Mouse (Mus musculus) adrenal gland (tissue): ENCODE measurements around the gene Kif19a.

Experiments
- intact Hi-C: fragments of 180-260 bp; cut with DNase I; formaldehyde crosslinking; loops from one replicate; pipeline ENCODE4 v1.15.1; 2025
- long read RNA-seq, 2 experiments: library from polyadenylated mRNA; unstranded; transcript quantifications; one replicate each; pipeline ENCODE4 v2.0.0; 2020; ENCODE audit warnings: borderline replicate concordance in 1 of 2; ENCODE audit not compliant: insufficient replicate concordance in 1 of 2

The Kif19a gene
- long read RNA-seq, experiment 1, partial matches to known transcripts: 1 of 1 reads
- long read RNA-seq, experiment 1, other reads (novel, unspliced or antisense): 0 of 1 reads
- long read RNA-seq, experiment 2: 0 reads

GRCm38 (mm10) chr11:114764820-114765818 is at the start of gene Kif19a:
TSS of gene Kif19a (plus strand) at chr11:114765388.
- intact Hi-C loops: no loop called here

GRCm38 (mm10) chr11:114715531-114715930 is 49.7 kb upstream of the Kif19a start:
- intact Hi-C loops: no loop called here

- intact Hi-C loops: loop anchor here (5.0 kb wide), 1 partner anchor 43 kb away; the partner anchor contains the start of gene Ttyh2
Measured at GRCm38 (mm10) chr11:114720535-114720934, 44.7 kb upstream of the Kif19a start.

- intact Hi-C loops: loop anchor here (5.0 kb wide), 1 partner anchor 45 kb away; the partner anchor contains the start of gene Ttyh2
Measured at GRCm38 (mm10) chr11:114722438-114722837, 42.8 kb upstream of the Kif19a start.

- intact Hi-C loops: loop anchor here (5.0 kb wide), 1 partner anchor 46 kb away; the partner anchor contains the start of gene Ttyh2
Measured at GRCm38 (mm10) chr11:114723030-114723429, 42.2 kb upstream of the Kif19a start.

GRCm38 (mm10) chr11:114724787-114725590 is 40.2 kb upstream of the Kif19a start:
- intact Hi-C loops: loop anchor here (5.0 kb wide), 1 partner anchor 48 kb away; the partner anchor contains the start of gene Ttyh2

- intact Hi-C loops: no loop called here
Measured at GRCm38 (mm10) chr11:114726965-114727825, 38.0 kb upstream of the Kif19a start, which contains the start of gene Dnaic2. TSS of gene Dnaic2 (plus strand) at chr11:114727408.

GRCm38 (mm10) chr11:114727826-114728186 is 37.4 kb upstream of the Kif19a start:
- intact Hi-C loops: no loop called here

GRCm38 (mm10) chr11:114728333-114728732 is 36.9 kb upstream of the Kif19a start:
- intact Hi-C loops: no loop called here

GRCm38 (mm10) chr11:114729832-114730363 is 35.3 kb upstream of the Kif19a start:
- intact Hi-C loops: no loop called here

- intact Hi-C loops: no loop called here
Measured at GRCm38 (mm10) chr11:114731711-114732110, 33.5 kb upstream of the Kif19a start.

GRCm38 (mm10) chr11:114732890-114733289 is 32.3 kb upstream of the Kif19a start:
- intact Hi-C loops: no loop called here

- intact Hi-C loops: no loop called here
Measured at GRCm38 (mm10) chr11:114736111-114736510, 29.1 kb upstream of the Kif19a start.

GRCm38 (mm10) chr11:114736913-114737624 is 28.1 kb upstream of the Kif19a start:
- intact Hi-C loops: no loop called here

- intact Hi-C loops: no loop called here
Measured at GRCm38 (mm10) chr11:114740598-114740997, 24.6 kb upstream of the Kif19a start.

- intact Hi-C loops: no loop called here
Measured at GRCm38 (mm10) chr11:114741451-114741850, 23.7 kb upstream of the Kif19a start.

- intact Hi-C loops: loop anchor here (1.0 to 5.0 kb wide), 2 partner anchors 44 to 167 kb away; no protein-coding TSS in a partner anchor
Measured at GRCm38 (mm10) chr11:114745134-114745533, 20.1 kb upstream of the Kif19a start.

GRCm38 (mm10) chr11:114747564-114748138 is 17.5 kb upstream of the Kif19a start:
- intact Hi-C loops: loop anchor here (5.0 kb wide), 1 partner anchor 165 kb away; no protein-coding TSS in a partner anchor

GRCm38 (mm10) chr11:114769911-114770310 is 4.7 kb downstream of the Kif19a start:
- intact Hi-C loops: no loop called here
